Mouse (Mus musculus) brown adipose tissue, adult 24 weeks (tissue): Measurements from ENCODE around the gene Dmpk. TPM values are rescaled to one million over a fixed set of nuclear protein-coding genes. Genes with fewer than 3 reads are reported as not detected.
"Not testable (repeated sequence)": the region's sequence is repeated elsewhere in the genome, so short reads cannot be mapped to it uniquely, and the experiment has no call there.

ENCODE experiments used
- H3K27ac ChIP-seq: fragments of 200-500 bp; replicated peaks from 2 replicates; pipeline ENCODE4 v1.5.1; 2012; ENCODE audit warnings: low read depth, mild to moderate bottlenecking, low read length
- H3K4me1 ChIP-seq: fragments of 200-500 bp; 2 replicates; pipeline ENCODE4 v1.6.1; 2012; ENCODE audit warnings: low read length, mixed read lengths; ENCODE audit not compliant: control insufficient read depth, insufficient read depth, insufficient read length
- H3K4me3 ChIP-seq: fragments of 200-500 bp; 2 replicates; pipeline ENCODE4 v1.5.1; 2012; ENCODE audit warnings: low read depth, mild to moderate bottlenecking, low read length, moderate library complexity; ENCODE audit not compliant: insufficient read depth
- polyA plus RNA-seq: library from polyadenylated mRNA; stranded (reverse); fragments of >200 nt; gene quantifications from 2 replicates; pipeline ENCODE4 v1.2.4, GENCODE M21; 2012; ENCODE audit not compliant: missing spikeins, insufficient read depth, insufficient read length

The Dmpk gene
- polyA plus RNA-seq, 1 experiment, result 72.5 TPM

- H3K27ac ChIP-seq, result no peak overlapping the region
- H3K4me1 ChIP-seq, result no peaks in the 10 kb centered on the region
- H3K4me3 ChIP-seq, result no peak overlapping the region
These were observed 16.6 kb upstream of the Dmpk start for GRCm38 (mm10) chr7:19067063-19067462.

GRCm38 (mm10) chr7:19067935-19068334 lies 15.7 kb upstream of the Dmpk start:
- Histone ChIP-seq H3K27ac (no peak overlapping the region), H3K4me3 (no peak overlapping the region), H3K4me1 (no peaks in the 10 kb centered on the region)

GRCm38 (mm10) chr7:19068707-19069106 lies 14.9 kb upstream of the Dmpk start:
- no peak overlapping the region for H3K4me3 ChIP-seq
- H3K27ac ChIP-seq, result no peak overlapping the region
- no peaks in the 10 kb centered on the region for H3K4me1 ChIP-seq

GRCm38 (mm10) chr7:19069500-19069899 lies 14.1 kb upstream of the Dmpk start:
- Histone ChIP-seq H3K27ac (no peak overlapping the region), H3K4me1 (no peaks in the 10 kb centered on the region), H3K4me3 (no peak overlapping the region)

- H3K27ac ChIP-seq, H3K4me1 ChIP-seq, H3K4me3 ChIP-seq: not testable (repeated sequence)
These were observed 12.6 kb upstream of the Dmpk start for GRCm38 (mm10) chr7:19071024-19071423.

- Histone ChIP-seq H3K27ac (no peak overlapping the region), H3K4me3 (no peak overlapping the region), H3K4me1 (peaks cover 4% of the 10 kb centered on the region; the same call in 1 of the 2 replicates)
These were observed 10.1 kb upstream of the Dmpk start for GRCm38 (mm10) chr7:19073504-19073903.

GRCm38 (mm10) chr7:19074494-19074893 lies 9.2 kb upstream of the Dmpk start:
- Histone ChIP-seq H3K4me1 (peaks cover 4% of the 10 kb centered on the region; the same call in 1 of the 2 replicates), H3K27ac (no peak overlapping the region)

GRCm38 (mm10) chr7:19075231-19075630 lies 8.4 kb upstream of the Dmpk start:
- Histone ChIP-seq H3K4me1 (peaks cover 4% of the 10 kb centered on the region; the same call in 1 of the 2 replicates), H3K27ac (no peak overlapping the region), H3K4me3 (peak overlapping the region; percentile 66)

More at GRCm38 (mm10) chr7:19074494-19074893, 9.2 kb upstream of the Dmpk start:
- no peak overlapping the region for H3K4me3 ChIP-seq

- peak within 1 kb of the TSS; percentile 52 for H3K27ac ChIP-seq
- H3K4me3 ChIP-seq, result peak within 1 kb of the TSS; percentile 66
- peaks cover 4% of the 10 kb centered on the region; the same call in 1 of the 2 replicates for H3K4me1 ChIP-seq
These were observed 7.7 kb upstream of the Dmpk start, which contains the start of gene Dmwd for GRCm38 (mm10) chr7:19075723-19076585. TSS of gene Dmwd (plus strand) at chr7:19076227.

GRCm38 (mm10) chr7:19076586-19076991 lies 7.1 kb upstream of the Dmpk start:
- Histone ChIP-seq H3K27ac (peak overlapping the region; percentile 52), H3K4me3 (peak overlapping the region; percentile 66), H3K4me1 (peaks cover 4% of the 10 kb centered on the region; the same call in 1 of the 2 replicates)

- H3K27ac ChIP-seq, result no peak overlapping the region
- peak overlapping the region; percentile 66; the same call in 1 of the 2 replicates for H3K4me3 ChIP-seq
- peaks cover 4% of the 10 kb centered on the region; the same call in 1 of the 2 replicates for H3K4me1 ChIP-seq
These were observed 5.9 kb upstream of the Dmpk start for GRCm38 (mm10) chr7:19077761-19078160.

- Histone ChIP-seq H3K4me1 (peaks cover 4% of the 10 kb centered on the region; the same call in 1 of the 2 replicates), H3K27ac (no peak overlapping the region), H3K4me3 (no peak overlapping the region)
These were observed 4.9 kb upstream of the Dmpk start for GRCm38 (mm10) chr7:19078732-19079131.

- Histone ChIP-seq H3K27ac (no peak overlapping the region), H3K4me3 (no peak overlapping the region), H3K4me1 (peaks cover 4% of the 10 kb centered on the region)
These were observed 3.1 kb upstream of the Dmpk start for GRCm38 (mm10) chr7:19080451-19080950.

GRCm38 (mm10) chr7:19082171-19082570 lies 1.5 kb upstream of the Dmpk start:
- Histone ChIP-seq H3K4me1 (peaks cover 3% of the 10 kb centered on the region; the same call in 1 of the 2 replicates), H3K4me3 (no peak overlapping the region), H3K27ac (no peak overlapping the region)

GRCm38 (mm10) chr7:19083096-19083495 lies 553 bp upstream of the Dmpk start:
- no peak overlapping the region for H3K4me3 ChIP-seq
- no peak overlapping the region for H3K27ac ChIP-seq
- peaks cover 3% of the 10 kb centered on the region; the same call in 1 of the 2 replicates for H3K4me1 ChIP-seq
